Mouse (Mus musculus): ENCODE measurements around the gene Olfr705. TPM values are rescaled to one million over a fixed set of nuclear protein-coding genes. Genes with fewer than 3 reads are reported as not detected.

Gene Olfr705
- under 1 TPM in 1 of 2 experiments, not detected in 1; 0.41 TPM for polyA plus RNA-seq (2017; shearing (Covaris generic))

DNA sequence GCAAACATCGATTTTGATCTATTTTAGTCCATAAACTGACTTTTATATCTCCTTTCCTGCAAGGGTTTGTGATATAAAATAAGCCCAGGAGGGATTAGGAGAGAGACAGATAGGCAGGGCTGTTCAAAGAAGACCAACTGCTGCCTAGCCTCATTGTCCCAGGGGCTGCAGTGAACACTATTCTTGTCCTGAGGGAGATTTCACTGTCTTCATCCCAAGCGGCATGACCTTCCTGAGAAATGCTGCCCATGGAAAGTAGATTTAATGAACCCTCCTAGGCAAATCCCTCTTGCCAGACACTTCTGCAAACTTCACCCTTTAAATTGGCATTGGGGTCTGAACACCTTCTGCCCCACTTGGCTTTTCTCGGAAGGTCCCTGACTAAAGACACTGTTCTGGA is at the start of gene Olfr705:
TSS of gene Olfr705 (minus strand) at position 101 of the 400 bp plus-strand sequence.

DNA sequence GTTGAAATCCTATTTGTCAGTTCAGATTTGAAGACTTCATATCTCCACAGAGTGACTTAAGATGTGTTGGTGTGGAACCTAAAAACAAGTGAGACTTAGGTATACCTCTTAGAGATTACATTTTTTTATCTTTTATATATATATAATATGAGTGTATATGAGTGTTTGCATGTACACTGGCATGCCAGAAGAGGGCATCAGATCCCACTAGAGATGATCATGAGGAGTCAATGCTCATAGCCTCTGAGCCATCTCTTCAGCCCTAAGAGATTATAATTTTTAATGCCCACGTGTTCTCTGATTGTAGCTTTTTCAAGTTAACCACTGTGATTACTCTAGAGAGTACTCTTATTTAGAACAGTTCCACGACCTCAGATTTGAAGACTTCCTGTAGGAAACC is 31.0 kb upstream of the Olfr705 start, which contains the start of gene Olfr1532-ps1:
TSS of gene Olfr1532-ps1 (plus strand) at position 326 of the 400 bp plus-strand sequence.

GRCm38 (mm10) chr7:106901141-106901540 is 24.4 kb upstream of the Olfr705 start, which contains the start of gene Olfr707:
Gene Olfr707 (minus strand): TSS chr7:106901241.

DNA sequence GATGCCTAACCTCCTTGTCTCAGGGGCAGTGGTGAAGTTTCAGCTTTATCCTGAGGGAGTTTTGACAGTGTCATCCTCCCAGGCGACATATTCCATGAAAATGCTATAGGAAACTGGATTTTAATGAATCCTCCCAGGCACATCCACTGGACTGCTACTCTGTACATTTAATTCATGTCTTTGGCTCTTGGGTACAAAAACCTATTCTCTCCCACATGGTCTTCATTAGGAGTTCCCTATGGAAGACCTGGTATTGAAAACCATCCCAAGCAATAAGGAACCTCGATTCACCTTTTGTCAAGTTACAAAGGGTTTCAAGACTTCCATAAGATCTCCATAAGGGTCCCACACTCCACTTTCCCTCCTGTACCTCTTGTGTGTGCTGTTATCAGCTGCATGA is 11.4 kb upstream of the Olfr705 start, which contains the start of gene Olfr706:
TSS of gene Olfr706 (minus strand) at position 101 of the 400 bp plus-strand sequence.

GRCm38 (mm10) chr7:106862885-106863284 is 13.8 kb downstream of the Olfr705 start, which contains the start of gene Olfr704:
Gene Olfr704 (plus strand): TSS chr7:106863185.

DNA sequence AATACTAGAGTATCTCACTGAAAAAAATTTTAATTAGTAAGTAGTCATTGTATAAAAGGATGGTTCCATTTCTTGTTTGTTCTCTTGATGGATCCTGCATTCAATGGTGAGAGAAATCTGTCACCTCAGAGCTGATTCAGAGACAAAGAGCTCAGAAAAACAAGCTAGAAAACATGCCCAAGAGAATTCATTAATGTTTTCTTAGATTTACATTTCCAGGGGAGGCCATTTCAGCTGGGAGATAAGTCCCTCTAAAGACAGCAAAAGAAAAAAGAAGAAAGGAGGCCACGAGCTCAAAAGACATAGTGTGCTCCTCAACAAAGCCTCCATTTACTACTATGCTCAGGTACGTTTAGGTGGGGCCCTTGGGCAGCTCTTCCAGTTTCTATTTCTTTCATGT is 33.6 kb downstream of the Olfr705 start, which contains the start of gene Olfr703:
TSS of gene Olfr703 (plus strand) at position 301 of the 400 bp plus-strand sequence.

DNA sequence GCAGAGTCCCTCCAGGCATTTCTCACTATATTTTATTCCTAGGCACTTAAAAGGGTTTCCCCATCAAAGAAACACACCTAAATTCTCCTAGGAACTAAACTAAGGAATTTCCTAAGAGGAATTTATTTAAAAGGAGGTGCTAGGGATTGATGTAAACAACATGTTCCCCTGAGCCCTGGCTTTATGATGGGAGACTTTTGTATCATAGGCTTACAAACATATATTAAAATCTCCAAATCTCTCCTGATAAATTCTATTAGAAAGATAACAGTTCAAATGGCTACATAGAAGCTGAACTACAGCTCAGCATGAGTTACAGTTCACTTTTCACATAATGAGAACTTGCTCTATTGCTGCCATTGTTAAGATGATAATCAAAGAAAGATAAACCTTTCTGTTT is 42.9 kb downstream of the Olfr705 start, which contains the start of gene Olfr702:
TSS of gene Olfr702 (minus strand) at position 101 of the 400 bp plus-strand sequence.

Other genes starting within 250 kb of the Olfr705 start
- gene Olfr693, start 196.3 kb downstream of the Olfr705 start, polyA plus RNA-seq (2017; shearing (Covaris generic)), result not detected
- gene Olfr694, start 185.1 kb downstream of the Olfr705 start, polyA plus RNA-seq (2017; shearing (Covaris generic)), result not detected
- not detected for gene Olfr695, start 160.5 kb downstream of the Olfr705 start, polyA plus RNA-seq (2017; shearing (Covaris generic))
- not detected for gene Olfr697, start 134.4 kb downstream of the Olfr705 start, polyA plus RNA-seq (2017; shearing (Covaris generic))
- gene Olfr698, start 121.5 kb downstream of the Olfr705 start, polyA plus RNA-seq (2017; shearing (Covaris generic)), result not detected
- gene Olfr699, start 83.7 kb downstream of the Olfr705 start, polyA plus RNA-seq (2017; shearing (Covaris generic)), result under 1 TPM; 0.05 to 0.18 TPM
- gene Olfr700, start 68.1 kb downstream of the Olfr705 start, polyA plus RNA-seq (2017; shearing (Covaris generic)), result not detected
- not detected for gene Olfr701, start 62.8 kb downstream of the Olfr705 start, polyA plus RNA-seq (2017; shearing (Covaris generic))
- not detected for gene Olfr702, start 43.0 kb downstream of the Olfr705 start, polyA plus RNA-seq (2017; shearing (Covaris generic))
- gene Olfr703, start 33.5 kb downstream of the Olfr705 start, polyA plus RNA-seq (2017; shearing (Covaris generic)), result not detected
- under 1 TPM in 1 of 2 experiments, not detected in 1; 0.09 TPM for gene Olfr704, start 13.7 kb downstream of the Olfr705 start, polyA plus RNA-seq (2017; shearing (Covaris generic))
- not detected for gene Olfr706, start 11.3 kb upstream of the Olfr705 start, polyA plus RNA-seq (2017; shearing (Covaris generic))
- not detected for gene Olfr707, start 24.4 kb upstream of the Olfr705 start, polyA plus RNA-seq (2017; shearing (Covaris generic))
- under 1 TPM in 1 of 2 experiments, not detected in 1; 0.28 TPM for gene Olfr1532-ps1, start 31.1 kb upstream of the Olfr705 start, polyA plus RNA-seq (2017; shearing (Covaris generic))
- gene Olfr709-ps1, start 55.3 kb upstream of the Olfr705 start, polyA plus RNA-seq (2017; shearing (Covaris generic)), result under 1 TPM in 1 of 2 experiments, not detected in 1; 0.42 TPM
- gene Olfr710, start 71.4 kb upstream of the Olfr705 start, polyA plus RNA-seq (2017; shearing (Covaris generic)), result not detected
- under 1 TPM in 1 of 2 experiments, not detected in 1; 0.18 TPM for gene Olfr6, start 87.0 kb upstream of the Olfr705 start, polyA plus RNA-seq (2017; shearing (Covaris generic))
- under 1 TPM in 1 of 2 experiments, not detected in 1; 0.15 TPM for gene Olfr711, start 98.6 kb upstream of the Olfr705 start, polyA plus RNA-seq (2017; shearing (Covaris generic))
- gene Olfr2, start 129.2 kb upstream of the Olfr705 start, polyA plus RNA-seq (2017; shearing (Covaris generic)), result not detected
- gene Olfr713, start 154.3 kb upstream of the Olfr705 start, polyA plus RNA-seq (2017; shearing (Covaris generic)), result not detected
- not detected for gene Olfr714, start 194.1 kb upstream of the Olfr705 start, polyA plus RNA-seq (2017; shearing (Covaris generic))
- under 1 TPM; 0.14 to 0.17 TPM for gene Olfr17, start 216.3 kb upstream of the Olfr705 start, polyA plus RNA-seq (2017; shearing (Covaris generic))
- not detected for gene Olfr715b, start 233.5 kb upstream of the Olfr705 start, polyA plus RNA-seq (2017; shearing (Covaris generic))

Measured in activated CD4-positive, CD25-positive, alpha-beta regulatory T cell (primary cell).